Mouse (Mus musculus): ENCODE measurements around the gene Enah. TPM values are rescaled to one million over a fixed set of nuclear protein-coding genes. Genes with fewer than 3 reads are reported as not detected.

The Enah gene
- total RNA-seq, 2 experiments from 2014 or later: 66.5 to 68.8 TPM

DNA sequence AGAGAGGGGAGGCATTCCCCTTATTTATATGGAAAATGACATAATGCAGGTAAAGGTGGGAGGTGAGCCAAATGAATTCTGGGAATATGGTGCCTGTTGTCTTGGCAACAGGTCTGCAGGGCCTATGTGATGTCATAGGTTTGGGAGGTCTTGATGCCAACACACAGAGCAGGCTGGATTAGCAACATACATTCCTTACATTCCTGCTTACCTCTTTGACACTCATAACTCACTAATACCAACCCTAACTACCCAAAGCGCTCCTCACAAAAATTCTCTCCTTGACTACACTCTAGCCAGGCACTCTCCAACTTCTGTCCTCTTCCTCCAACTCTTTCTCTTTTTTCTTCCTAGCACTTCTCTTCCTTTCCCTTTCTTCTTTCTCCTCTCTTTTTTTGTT, 171.6 kb downstream of the Enah start:
- no peak for DNase-seq (ENCODE audit: low spot score in 2 of 2)

DNA sequence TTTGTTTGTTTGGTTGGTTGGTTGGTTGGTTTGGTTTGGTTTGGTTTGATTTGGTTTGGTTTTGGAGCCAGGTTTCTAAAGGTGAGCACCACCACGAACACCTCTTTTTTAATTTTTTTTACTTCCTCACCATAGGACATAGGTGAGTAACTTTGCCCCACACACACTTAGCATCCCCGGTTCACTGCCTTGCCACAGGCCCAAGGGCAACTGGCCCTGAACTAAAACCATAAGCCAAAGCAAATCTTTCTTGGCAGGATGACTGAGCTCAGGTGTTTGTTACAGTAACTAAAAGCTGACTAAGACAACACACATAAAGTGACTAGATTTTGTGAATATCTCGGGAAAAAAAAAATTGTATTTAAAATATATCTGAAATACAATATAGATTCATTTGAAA, 172.4 kb downstream of the Enah start:
- no peak for DNase-seq (ENCODE audit: low spot score in 2 of 2)

Other genes starting within 250 kb of the Enah start
- 10 to 100 TPM; 15.6 to 17.9 TPM for gene Lbr, start 176.9 kb downstream of the Enah start, total RNA-seq (2021)
- gene Srp9, start 104.7 kb upstream of the Enah start, total RNA-seq (2021): 10 to 100 TPM; 48.5 to 62.1 TPM
- gene Vmn1r1, start 144.5 kb upstream of the Enah start, total RNA-seq (2021): not detected